Mouse (Mus musculus) stomach, postnatal 0 days (tissue): Measurements from ENCODE around the gene Paics.

ENCODE experiments used
- CTCF ChIP-seq: IDR thresholded peaks from 2 replicates; pipeline ENCODE4 v1.5.1; 2016; ENCODE audit warnings: antibody characterized with exemption, low read depth, mild to moderate bottlenecking, moderate library complexity
- EP300 ChIP-seq: optimal IDR thresholded peaks from 2 replicates; pipeline ENCODE3; 2016; ENCODE audit warnings: antibody characterized with exemption

DNA sequence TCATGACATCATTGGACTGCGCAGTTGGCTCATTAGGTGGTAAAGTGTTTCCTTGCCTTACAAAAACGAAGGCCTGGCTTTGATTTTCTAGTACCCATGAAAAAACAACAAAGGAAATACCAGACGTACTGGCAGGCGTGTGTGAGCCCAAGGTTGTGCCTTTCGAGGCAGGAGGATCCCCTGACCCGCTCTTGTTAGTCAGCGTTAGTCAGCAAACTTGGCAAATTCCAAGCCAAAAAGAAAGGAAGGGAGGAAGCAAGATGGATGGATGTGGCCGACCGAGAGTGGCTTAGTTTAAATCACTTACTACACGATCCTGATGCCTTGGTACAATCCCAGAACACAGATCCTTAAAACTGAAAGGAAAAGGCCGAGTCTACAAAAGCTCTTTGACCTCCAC is 11.4 kb downstream of the Paics start:
- no peak for TF ChIP-seq CTCF
- no peak for TF ChIP-seq EP300
